Mouse (Mus musculus) heart, adult 2 months (tissue): ENCODE measurements at regions not wholly inside any gene's neighbourhood (a gene's known extent, or its start where the extent isn't known, plus 50 kb on each side); places are given as distances from the start of the nearest gene placed in this dataset.

Experiments used
- DNase-seq, 2 experiments: peaks; one replicate each; pipeline ENCODE4 v3.0.0; 2021
- H3K27ac ChIP-seq: fragments of 200-600 bp; 2 replicates; pipeline ENCODE4 v1.8.1; 2022
- H3K27me3 ChIP-seq: fragments of 200-500 bp; 2 replicates; pipeline ENCODE4 v1.6.1; 2012; ENCODE audit warnings: mild to moderate bottlenecking, low read length, inconsistent platforms, mixed read lengths; ENCODE audit not compliant: control insufficient read depth, insufficient read depth
- H3K36me3 ChIP-seq: fragments of 200-500 bp; 2 replicates; pipeline ENCODE4 v1.6.1; 2012; ENCODE audit warnings: low read length, inconsistent platforms; ENCODE audit not compliant: control insufficient read depth, insufficient read depth
- H3K4me1 ChIP-seq: fragments of 200-500 bp; 2 replicates; pipeline ENCODE4 v1.6.1; 2011; ENCODE audit warnings: low read length; ENCODE audit not compliant: control insufficient read depth, insufficient read depth
- H3K4me3 ChIP-seq: fragments of 200-600 bp; 2 replicates; pipeline ENCODE4 v1.8.1; 2022
- H3K79me2 ChIP-seq: fragments of 200-500 bp; replicated peaks from 2 replicates; pipeline ENCODE4 v1.6.1; 2012; ENCODE audit warnings: mild to moderate bottlenecking, inconsistent platforms, low read length, moderate library complexity, mixed read lengths; ENCODE audit not compliant: control insufficient read depth, insufficient read depth
- H3K9ac ChIP-seq: fragments of 200-500 bp; 2 replicates; pipeline ENCODE4 v1.6.1; 2012; ENCODE audit warnings: low read depth, mild to moderate bottlenecking, control low read depth, inconsistent platforms, low read length, mixed read lengths
- CTCF ChIP-seq: fragments of 200-600 bp; IDR thresholded peaks from 2 replicates; pipeline ENCODE4 v1.8.1; 2022; ENCODE audit warnings: antibody characterized with exemption, mild to moderate bottlenecking, moderate library complexity
- EP300 ChIP-seq: fragments of 200-500 bp; IDR thresholded peaks from 2 replicates; pipeline ENCODE4 v1.6.1; 2011; ENCODE audit warnings: low read depth, low read length, control low read depth; ENCODE audit not compliant: insufficient read depth
- POLR2A ChIP-seq: fragments of 200-500 bp; IDR thresholded peaks from 2 replicates; pipeline ENCODE4 v1.6.1; 2011; ENCODE audit warnings: mild to moderate bottlenecking, low read depth, low read length, control low read depth; ENCODE audit not compliant: insufficient read depth
- WGBS: fragments of 180-500 bp; shearing (Covaris S2); methylation state at CpG from one replicate; pipeline ENCODE4 v1.1.7; 2018; 5-methylcytosine and 5-hydroxymethylcytosine counted together
- intact Hi-C: fragments of 180-260 bp; cut with DNase I; formaldehyde crosslinking; loops from one replicate; pipeline ENCODE4 v1.15.1; 2025

DNA sequence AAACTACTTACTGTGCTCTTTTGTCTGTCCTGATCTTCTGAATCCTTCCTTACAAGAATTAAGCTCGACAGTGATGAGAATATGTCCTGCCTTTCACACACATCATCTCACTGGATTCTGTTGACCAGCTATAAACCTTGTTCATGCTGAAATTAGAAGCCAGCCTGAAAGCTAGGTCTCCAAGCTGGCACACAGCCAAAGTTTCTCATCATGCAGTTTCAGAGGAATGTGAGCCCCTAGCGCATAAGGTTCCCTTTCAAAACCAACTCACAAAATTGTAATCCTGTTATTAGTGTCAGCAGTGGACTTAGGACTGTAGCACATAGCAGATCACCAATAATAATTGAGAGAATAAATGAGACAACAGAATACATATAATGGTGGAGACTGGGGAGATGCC is 319.0 kb upstream of the Pappa start:
- 60% methylated on average over 2 of the region's 2 CpGs for WGBS
- Histone ChIP-seq H3K4me3 (no peak overlapping the region), H3K9ac (no peak overlapping the region), H3K36me3 (no peaks in the 10 kb centered on the region), H3K4me1 (no peaks in the 10 kb centered on the region), H3K79me2 (no peaks in the 10 kb centered on the region), H3K27ac (no peak overlapping the region), H3K27me3 (no peaks in the 10 kb centered on the region)
- intact Hi-C loops: no loop called here
- DNase-seq: no peak
- TF ChIP-seq EP300: no peak
- no peak for TF ChIP-seq CTCF
- TF ChIP-seq POLR2A: no peak

DNA sequence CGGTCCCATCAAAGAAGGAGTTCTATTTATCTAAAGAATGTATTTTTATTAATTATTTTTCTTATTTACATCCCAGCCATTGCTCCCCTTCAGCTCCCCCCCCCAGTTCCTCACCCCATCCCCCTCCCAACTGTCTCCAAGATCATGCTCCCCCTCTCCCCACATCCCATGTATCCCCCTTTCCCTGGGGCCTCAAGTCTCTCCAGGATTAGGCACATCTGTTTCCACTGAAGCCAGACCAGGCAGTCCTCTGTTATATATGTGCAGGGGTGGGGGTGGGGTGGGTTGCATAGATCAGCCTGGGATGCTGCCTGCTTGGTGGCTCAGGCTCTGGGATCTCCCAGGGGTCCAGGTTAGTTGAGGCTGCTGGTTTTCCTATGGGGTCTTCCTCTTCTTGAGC is 316.8 kb upstream of the Pappa start:
- Histone ChIP-seq H3K36me3 (no peaks in the 10 kb centered on the region), H3K27ac (no peak overlapping the region), H3K79me2 (no peaks in the 10 kb centered on the region), H3K27me3 (no peaks in the 10 kb centered on the region), H3K4me1 (no peaks in the 10 kb centered on the region), H3K9ac (no peak overlapping the region), H3K4me3 (no peak overlapping the region)
- TF ChIP-seq EP300 (no peak), POLR2A (no peak), CTCF (no peak)
- intact Hi-C loops: no loop called here
- DNase-seq: no peak
- WGBS: 77% methylated on average over 1 of the region's 1 CpGs

DNA sequence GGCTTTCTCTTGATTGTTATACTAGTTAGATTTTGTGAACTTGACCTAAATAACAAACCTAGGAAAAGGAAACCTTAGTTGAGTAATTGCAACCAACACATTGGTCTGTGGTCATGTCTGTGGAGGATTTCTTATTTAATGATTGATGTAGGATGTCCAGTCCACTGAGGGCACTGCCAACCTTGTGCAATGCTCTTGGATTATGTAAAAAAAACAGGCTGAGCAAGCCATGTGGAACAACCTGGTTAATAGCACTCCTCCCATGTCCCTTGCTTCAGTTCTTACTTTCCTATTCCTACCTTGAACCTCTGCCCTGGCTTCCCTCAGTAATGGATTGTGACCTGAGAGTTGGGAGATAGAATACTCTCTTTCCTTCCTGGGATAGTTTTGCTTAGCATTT is 312.0 kb upstream of the Pappa start:
- no peak overlapping the region for H3K27ac ChIP-seq
- H3K9ac ChIP-seq: no peak overlapping the region
- TF ChIP-seq EP300 (no peak), POLR2A (no peak), CTCF (no peak)
- no peak for DNase-seq
- H3K4me3 ChIP-seq: no peak overlapping the region
- H3K4me1 ChIP-seq: no peaks in the 10 kb centered on the region
- no peaks in the 10 kb centered on the region for H3K36me3 ChIP-seq
- no peaks in the 10 kb centered on the region for H3K79me2 ChIP-seq
- intact Hi-C loops: no loop called here
- H3K27me3 ChIP-seq: no peaks in the 10 kb centered on the region

DNA sequence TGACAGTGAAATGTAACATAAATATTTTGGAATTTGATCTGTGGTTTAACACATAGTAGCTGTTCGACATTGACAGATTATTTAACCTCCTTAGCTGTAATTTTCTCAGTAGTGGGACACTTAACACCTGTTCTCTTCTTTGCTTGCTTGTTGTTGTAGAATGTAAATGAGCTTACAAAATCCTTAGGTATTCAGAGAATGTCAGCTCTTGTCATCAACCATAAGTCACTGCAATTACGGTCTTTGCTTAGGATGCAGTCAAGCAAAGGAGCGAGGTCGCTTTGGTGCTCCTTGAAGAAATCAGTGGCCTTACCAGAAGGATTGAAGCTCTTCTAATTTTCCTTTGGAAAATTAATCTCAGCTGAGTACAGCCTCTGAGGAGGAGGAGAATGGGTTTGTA is 311.2 kb upstream of the Pappa start:
- Histone ChIP-seq H3K9ac (no peak overlapping the region), H3K27ac (no peak overlapping the region), H3K36me3 (no peaks in the 10 kb centered on the region), H3K79me2 (no peaks in the 10 kb centered on the region), H3K27me3 (no peaks in the 10 kb centered on the region), H3K4me3 (no peak overlapping the region), H3K4me1 (no peaks in the 10 kb centered on the region)
- TF ChIP-seq EP300 (no peak), CTCF (no peak), POLR2A (no peak)
- DNase-seq: no peak
- intact Hi-C loops: no loop called here
- 74% methylated on average over 4 of the region's 4 CpGs for WGBS

DNA sequence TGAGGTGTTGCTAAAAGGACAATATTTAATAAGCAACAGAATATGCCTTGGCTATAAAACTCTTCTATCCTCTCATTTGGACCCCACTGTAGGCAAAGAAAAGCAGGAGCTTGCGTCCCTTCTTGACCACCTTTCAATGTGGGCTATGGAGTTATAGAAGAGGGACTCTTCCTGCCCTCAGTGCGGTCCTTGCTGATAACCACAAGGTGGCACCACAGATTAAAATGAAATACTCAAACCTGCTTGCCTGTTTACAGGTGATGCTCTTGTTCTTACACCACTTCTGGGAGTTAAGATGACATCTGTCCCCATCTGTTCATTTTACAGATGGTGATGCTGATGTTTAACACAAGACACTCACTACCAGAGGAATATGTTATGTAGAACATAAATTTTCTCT is 291.1 kb upstream of the Pappa start:
- peak; percentile 71 for TF ChIP-seq CTCF
- TF ChIP-seq POLR2A: no peak
- 39% methylated on average over 2 of the region's 2 CpGs for WGBS

DNA sequence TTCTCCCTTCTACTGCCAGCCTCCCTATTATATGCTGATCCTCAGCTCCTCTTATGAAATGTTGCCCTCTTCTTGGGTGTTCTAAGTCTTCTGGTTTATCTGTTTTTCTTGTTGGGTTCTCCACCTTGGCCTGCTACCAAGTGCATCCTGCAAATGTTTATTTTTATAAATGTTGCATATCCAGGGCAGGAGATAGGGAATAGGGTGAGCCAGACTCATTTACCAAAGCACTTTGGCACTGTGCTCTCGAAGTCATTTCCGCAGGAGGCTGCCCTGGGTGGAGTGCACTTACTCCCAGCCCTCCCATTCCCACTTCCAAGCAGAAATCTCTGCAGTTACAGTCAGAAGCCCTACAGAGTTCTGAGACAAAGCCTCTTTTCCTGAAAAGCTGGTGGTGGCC is 249.5 kb upstream of the Pappa start:
- Histone ChIP-seq H3K4me3 (no peak overlapping the region), H3K36me3 (no peaks in the 10 kb centered on the region), H3K4me1 (no peaks in the 10 kb centered on the region), H3K27ac (no peak overlapping the region), H3K27me3 (no peaks in the 10 kb centered on the region), H3K9ac (no peak overlapping the region), H3K79me2 (no peaks in the 10 kb centered on the region)
- intact Hi-C loops: no loop called here
- TF ChIP-seq EP300 (no peak), POLR2A (no peak), CTCF (no peak)
- peak in 1 of 2 experiments; percentile 3 for DNase-seq
- WGBS: 31% methylated on average over 2 of the region's 2 CpGs

More for the DNA sequence above, 291.1 kb upstream of the Pappa start:
- no peak overlapping the region for H3K27ac ChIP-seq
- H3K4me1 ChIP-seq: no peaks in the 10 kb centered on the region
- H3K36me3 ChIP-seq: no peaks in the 10 kb centered on the region
- DNase-seq: no peak
- no peak overlapping the region for H3K4me3 ChIP-seq
- H3K27me3 ChIP-seq: no peaks in the 10 kb centered on the region
- intact Hi-C loops: loop anchor here (2.0 to 10.0 kb wide), 3 partner anchors 298 to 758 kb away; no protein-coding TSS in a partner anchor
- no peaks in the 10 kb centered on the region for H3K79me2 ChIP-seq
- no peak overlapping the region for H3K9ac ChIP-seq
